Mouse (Mus musculus) stomach, embryonic 16.5 days (tissue): ENCODE measurements at regions not wholly inside any gene's neighbourhood (a gene's known extent, or its start where the extent isn't known, plus 50 kb on each side); places are given as distances from the start of the nearest gene placed in this dataset. TPM values are rescaled to one million over a fixed set of nuclear protein-coding genes. Genes with fewer than 3 reads are reported as not detected.

Experiments
- microRNA-seq: library from miRNA; unstranded; fragments of <30 nt; microRNA quantifications from one replicate; pipeline ENCODE4, GENCODE M21; 2016

Small RNA genes lying in the stretch of these regions (microRNA-seq; reads per million reads assigned to microRNA genes)
- gene Mir133a-2 = not detected
- gene Mir1a-1 = 0.50 reads per million
